Mouse (Mus musculus) spleen, adult 12 weeks (tissue): ENCODE results near the gene Zic3.

ENCODE experiments used
- DNase-seq: peaks from one replicate; pipeline ENCODE4 v3.0.0; 2022; ENCODE audit warnings: low spot score

Gene Zic3

GRCm38 (mm10) chrX:58022400-58022799 lies at the start of gene Zic3:
TSS of gene Zic3 (plus strand) at chrX:58022700.
- DNase-seq = no peak

DNA sequence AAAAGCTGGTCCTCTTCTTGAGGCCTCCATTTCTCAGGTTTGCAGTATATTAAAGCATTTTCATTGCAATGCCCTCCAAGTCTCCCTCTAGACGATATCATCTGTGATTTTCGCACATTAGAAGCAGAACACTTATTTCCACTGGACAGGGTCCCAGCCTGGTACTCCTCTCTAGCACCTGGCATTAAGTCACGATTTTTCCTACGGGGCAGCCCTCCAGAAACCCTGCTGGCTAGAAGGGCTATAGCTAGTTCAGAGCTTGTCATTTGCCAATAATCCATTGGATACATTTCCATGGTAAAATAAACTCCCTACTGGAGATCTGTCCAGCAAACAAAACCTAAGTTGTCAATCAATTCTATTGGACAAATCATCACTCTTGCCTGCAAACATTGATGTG lies 40.1 kb upstream of the Zic3 start:
- DNase-seq = no peak

DNA sequence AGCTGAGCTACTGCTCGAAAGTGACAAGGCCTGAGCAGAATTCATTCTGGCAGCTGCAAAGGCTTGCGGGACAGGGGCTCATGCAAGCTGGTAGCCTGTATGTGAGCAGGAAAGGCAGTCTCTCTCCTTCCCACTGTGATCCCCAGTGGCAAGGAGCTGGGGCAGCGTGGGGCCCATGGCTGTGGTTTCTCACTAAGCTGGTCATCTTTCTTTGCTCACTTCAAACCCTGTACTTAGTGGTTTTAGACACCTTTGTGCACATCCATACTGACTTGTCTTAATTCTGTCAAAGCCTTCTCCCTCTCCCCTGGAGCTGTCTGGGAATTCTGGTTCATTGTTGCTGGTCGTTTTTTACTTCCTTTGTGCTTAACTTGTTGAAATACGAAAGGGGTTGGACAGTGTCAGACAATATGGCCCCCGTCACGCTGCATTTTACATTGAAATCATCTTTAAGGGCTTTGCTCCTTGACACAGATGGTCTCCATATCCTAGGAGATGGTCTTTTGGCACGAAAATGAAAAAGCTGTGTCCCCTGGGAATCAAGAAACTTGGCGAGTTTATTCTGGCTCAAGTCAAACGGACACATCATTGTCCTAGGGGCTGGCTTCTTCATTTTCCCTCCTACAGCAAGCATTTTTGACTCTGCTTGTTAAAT lies 34.9 kb upstream of the Zic3 start:
- DNase-seq = no peak

GRCm38 (mm10) chrX:58013391-58013790 lies 9.1 kb upstream of the Zic3 start:
- no peak for DNase-seq

- DNase-seq = no peak
These were observed 8.4 kb upstream of the Zic3 start for GRCm38 (mm10) chrX:58014093-58014492.

DNA sequence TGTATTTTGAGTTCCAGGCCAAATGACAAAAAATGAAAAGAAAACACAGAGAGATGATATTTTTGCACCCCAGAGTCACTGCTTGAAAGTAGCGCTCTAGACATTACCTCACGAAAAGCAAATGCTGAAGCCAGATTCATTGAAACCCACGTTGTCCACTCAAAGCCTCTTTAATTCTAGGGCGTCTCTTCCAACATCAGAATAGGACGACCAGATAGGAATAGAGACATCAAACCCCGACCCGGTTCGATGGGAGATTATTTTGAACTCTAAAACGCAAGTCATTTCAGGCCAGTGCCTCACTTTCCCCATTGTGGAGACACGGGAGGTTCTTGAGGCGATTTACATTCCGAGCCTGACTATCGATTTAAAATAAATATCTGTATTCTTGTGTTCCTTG lies 7.7 kb upstream of the Zic3 start:
- no peak for DNase-seq

DNA sequence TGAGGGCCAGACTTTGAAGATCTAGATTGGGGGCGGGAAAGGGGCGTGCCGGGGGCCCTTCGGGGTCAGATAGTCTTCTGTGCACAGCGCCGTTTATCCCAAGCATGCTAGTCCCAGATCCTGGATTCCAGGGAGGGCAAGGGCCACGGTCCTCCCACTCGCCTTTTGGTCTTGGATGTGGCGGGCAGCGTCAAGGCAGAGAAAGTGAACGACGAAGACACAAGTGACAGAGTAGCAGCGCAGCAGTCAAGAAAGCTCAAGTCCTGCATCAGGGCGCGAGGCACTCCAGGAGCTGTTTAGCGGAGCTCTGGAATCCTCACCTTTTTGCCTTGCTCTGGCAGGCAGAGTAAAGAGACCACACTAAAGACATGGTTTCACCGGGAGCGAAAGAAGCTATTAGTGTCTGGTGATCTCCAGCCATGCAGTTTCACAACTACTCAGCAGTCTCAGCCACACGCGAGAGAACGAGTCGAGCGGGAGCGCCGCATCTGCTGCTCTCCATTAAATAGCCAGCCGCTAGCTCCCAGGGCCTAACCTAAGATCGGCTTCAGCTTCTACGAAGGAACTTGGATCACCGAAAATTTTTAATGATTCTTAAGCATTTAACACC lies 7.1 kb upstream of the Zic3 start:
- no peak for DNase-seq

- DNase-seq = no peak
These were observed 3.8 kb upstream of the Zic3 start for GRCm38 (mm10) chrX:58018720-58019119.

DNA sequence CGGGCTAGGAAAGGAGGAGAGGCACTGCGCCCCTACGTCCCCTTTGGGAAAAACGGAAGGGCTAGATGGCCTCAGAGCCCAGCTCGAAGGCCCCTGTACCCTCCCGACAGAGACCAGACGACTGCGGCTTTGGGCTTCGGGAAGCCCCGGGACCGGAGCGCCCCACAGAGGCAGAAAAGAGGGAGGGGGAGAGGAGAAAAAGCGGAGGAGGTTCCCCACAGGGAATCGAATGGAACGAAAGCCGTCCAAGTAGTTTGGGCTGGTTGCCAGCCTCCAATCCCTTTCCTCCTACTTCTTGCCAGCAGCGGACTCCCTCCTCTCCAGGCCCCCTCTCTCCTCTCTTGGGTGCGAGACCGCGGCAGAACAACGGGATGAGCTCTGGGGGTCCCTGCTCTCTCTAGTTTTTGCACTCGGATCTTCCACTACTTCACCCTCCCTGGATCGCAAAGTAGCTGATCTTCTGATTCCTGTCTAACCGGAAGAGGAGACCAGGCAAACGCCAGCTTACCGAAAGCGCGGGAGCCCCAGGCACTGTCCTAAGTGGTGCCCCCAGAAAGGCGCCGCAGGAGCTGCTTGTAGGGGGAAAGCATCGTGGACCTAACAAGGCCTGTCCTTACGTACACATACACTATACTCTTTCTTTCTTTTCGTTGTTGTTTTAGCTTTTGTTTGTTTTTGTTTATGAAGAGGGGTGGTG lies 3.1 kb upstream of the Zic3 start:
- no peak for DNase-seq

DNA sequence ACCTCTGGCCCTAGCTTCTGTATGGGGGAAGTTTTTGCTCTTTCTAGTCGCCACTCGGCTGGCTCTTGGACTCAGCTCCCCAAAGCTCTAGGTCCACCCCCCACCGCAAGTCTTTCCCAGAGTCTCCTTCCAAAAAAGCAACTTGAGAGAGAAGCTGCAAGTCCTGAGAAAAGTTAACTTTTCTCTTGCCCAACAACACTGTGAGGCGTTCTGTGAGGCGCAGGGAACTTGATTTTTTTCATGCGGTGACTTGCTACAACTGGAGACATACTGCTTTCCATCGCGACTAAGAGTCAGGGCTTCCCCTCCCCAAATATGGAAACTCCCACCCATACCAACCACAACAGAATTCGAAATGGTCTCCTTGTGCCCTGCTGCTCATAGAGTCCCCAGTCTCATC lies 5.1 kb downstream of the Zic3 start:
- DNase-seq = no peak

- DNase-seq = no peak
These were observed 5.6 kb downstream of the Zic3 start for GRCm38 (mm10) chrX:58028082-58028481.

- no peak for DNase-seq
These were observed 6.4 kb downstream of the Zic3 start for GRCm38 (mm10) chrX:58028858-58029257.

DNA sequence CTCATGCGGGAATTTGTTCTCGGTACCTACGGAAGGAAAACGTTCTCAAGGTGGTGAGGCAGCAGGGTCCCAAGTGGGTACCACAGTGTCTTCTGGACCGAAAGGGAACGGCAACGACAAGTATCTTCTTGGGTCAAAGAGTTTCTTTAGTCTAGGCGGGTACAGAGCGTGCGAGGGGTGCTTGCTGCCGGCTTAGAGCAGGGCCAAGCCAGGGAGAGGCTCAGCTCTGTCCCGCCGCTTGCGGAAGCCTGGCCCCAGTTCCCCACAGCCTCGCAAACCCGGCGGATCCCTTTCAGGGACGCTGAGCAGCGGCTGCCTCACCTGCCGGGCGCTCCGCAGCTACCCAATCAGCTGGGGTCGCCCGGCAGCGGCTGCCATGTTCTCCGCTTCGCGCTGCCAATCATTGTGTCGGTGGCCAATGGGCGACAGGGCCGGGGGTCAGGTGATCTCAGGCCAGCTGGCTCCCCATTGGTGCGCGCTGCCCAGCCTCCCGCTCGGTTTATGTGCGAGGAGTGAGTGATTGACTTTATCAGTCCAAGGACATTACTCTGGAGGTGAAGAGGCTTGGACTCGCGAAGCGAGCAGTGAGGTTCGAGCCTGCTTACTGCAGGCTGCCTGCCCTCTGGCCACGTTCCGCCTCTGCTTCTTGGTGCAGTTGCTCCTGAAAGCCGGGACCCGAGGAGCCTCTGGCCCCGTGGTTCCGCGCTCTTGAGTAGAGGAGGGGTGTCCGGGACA lies 7.8 kb downstream of the Zic3 start:
- no peak for DNase-seq

DNA sequence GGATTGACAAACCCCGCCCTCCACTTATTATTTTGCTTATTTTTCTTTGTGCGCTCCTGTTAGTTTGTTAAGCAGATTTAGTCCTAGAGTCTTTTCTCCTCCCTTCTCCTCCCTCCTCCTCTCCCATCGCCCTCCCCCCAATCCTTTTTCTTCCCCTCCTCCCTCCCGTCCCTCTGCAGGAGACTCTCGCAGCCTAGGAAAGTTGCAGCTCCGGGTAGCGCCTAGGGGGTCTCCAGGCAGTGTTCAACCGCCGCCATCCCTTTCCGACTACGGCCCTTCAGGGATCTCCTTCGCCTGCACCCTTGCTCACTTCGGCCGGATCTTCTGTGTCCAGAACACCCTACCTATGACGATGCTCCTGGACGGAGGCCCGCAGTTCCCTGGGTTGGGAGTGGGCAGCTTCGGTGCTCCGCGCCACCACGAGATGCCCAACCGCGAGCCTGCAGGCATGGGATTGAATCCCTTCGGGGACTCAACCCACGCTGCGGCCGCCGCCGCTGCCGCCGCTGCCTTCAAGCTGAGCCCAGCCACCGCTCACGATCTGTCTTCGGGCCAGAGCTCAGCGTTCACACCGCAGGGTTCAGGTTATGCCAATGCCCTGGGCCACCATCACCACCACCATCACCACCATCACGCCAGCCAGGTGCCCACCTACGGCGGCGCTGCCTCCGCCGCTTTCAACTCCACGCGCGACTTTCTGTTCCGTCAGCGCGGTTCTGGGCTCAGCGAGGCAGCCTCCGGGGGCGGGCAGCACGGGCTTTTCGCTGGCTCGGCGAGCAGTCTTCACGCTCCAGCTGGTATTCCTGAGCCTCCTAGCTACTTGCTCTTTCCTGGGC lies 8.6 kb downstream of the Zic3 start:
- DNase-seq = no peak

DNA sequence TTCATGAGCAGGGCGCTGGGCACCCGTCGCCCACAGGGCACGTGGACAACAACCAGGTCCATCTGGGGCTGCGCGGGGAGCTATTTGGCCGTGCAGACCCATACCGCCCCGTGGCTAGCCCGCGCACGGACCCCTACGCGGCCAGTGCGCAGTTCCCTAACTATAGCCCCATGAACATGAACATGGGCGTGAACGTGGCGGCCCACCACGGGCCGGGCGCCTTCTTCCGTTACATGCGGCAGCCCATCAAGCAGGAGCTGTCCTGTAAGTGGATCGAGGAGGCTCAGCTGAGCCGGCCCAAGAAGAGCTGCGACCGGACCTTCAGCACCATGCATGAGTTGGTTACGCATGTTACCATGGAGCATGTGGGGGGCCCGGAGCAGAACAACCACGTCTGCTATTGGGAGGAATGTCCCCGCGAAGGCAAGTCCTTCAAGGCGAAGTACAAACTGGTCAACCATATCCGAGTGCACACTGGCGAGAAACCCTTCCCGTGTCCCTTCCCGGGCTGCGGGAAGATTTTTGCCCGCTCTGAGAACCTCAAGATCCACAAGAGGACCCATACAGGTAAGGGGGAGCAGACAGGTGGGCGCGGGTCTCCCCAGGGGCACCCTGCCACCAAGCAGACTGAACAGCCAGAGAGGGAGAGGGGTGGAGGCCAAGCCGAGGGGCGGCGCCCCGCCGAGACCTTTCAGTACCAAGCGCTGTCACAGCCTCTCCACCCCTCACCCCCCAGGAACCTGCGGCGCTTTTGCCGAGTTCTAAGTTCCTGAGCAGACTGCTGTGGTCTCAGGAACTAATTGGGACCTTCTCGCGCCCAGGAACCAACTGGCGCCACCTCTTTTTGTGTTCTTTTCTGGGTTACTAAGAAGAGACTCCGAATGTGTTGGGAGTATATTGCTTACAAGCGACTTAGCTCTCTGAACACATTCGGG lies 9.4 kb downstream of the Zic3 start:
- no peak for DNase-seq

DNA sequence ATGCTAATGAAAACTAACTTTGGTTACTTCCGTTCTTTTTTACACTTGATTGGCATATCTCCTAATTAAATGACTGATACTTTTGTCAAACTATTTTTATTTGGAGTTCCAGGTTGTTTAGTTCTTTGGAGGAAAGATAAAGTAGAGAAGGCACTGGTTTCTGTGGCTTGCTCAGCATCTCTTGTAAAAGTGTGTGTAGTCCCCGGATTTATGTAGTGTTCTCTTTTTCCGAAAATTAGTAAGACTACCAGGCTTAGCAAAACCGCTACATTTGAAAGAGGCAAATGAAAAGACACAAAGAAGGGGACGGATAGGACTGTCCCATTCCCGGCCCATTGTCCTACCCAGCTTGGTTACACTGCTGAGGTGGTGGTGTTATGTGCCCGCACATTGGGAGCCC lies 10.1 kb downstream of the Zic3 start:
- DNase-seq = no peak

DNA sequence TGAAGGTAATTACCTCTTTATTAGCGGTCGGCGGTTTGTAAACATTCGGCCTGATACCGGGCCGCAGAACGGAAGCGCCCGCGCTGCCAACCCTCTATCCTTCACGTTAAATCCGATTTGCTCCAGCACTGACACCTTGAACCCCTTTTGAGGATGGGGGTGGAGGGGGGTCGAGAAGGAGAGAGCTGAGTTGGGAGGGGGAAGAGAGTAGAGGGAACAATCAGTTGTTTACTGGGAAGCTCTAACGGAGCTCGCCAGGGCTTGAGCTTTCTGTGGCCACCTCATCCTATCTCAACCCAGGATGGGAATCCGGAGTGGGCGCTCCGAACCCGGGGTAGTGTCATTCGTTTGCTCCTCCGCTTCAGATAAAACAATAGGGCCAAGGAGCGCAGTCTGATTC lies 11.0 kb downstream of the Zic3 start:
- DNase-seq = no peak

DNA sequence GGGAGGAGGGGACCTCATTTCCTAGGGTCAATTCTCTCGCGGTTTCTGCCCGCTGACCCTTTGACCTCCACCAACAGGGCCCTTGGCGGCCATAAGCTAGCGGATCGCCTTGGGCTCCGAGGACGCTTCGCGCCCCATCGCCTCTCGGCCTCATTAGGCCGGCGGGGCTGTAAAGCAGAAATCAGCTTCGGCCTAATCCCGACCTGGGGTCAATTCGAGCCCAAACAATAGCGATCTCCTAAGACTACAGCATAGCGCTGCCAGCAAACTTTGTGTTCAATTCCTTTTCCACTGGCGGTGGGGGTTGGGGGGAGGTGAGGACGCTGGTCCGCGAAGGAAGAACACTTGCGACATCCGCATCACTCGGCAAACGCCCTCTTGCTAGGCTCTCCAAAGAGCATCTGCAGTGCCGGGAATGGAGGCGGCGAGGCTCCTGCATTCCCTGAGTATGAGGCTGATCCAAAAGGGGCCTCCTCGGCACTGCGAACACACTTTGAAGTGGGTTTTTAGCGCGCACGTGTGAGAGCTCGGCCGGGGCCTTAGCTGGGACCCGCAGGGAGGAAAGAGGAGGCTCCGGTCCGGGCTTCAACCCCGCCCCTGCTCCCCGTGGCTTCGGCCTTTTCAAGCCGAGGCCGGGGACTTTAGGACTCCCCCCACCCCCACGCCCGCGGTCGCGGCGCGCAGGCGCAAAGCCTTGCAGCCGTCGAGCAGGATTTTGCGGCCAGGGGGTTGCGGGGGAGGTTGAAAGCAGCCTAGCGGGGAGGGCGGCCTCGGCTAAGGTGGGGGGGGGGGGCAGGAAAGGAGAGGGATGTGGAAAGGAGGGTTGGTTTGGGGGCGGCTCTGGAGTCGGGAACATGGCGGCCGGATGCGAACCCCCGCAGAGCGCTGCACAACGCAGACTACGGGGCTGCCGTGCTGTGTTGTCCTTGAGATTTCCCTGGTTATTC lies 15.8 kb downstream of the Zic3 start:
- no peak for DNase-seq

DNA sequence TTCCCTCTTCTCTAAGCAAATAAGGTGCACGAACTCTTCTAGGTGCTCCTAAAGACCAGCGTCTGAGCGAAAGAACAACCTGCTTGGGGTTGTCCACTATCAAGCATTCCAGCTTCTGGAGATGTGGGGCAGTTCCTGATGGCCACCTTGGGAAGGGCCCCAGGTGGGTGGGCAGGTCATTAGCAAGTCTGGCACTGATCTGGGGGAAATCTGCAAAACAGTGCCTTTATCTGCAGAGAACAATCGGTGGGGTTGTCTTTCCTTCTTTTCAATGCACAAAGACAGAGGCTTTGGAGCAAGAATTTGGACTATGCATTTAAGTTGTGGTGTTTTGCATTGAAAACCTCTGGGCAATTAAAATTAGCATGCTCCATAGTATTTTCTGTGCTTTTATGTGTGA lies 17.2 kb downstream of the Zic3 start:
- no peak for DNase-seq

DNA sequence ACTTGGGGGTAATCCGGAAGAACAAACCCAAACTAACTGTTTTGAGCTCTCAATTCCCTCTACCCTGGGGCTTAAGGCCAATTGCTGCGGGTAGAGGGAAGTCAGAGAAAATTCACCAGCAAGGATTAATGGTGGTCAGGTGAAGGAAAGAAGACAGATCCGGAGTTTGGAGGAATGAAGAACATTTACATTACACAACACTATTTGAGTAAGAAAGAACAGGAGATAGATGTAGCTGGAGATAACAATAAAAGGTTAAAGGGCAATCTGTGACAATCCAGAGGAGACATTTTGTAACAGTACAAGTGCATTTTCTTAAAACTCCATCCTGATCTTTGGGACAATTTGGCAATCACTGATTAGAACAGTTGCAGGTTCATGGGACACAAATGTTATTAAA lies 19.4 kb downstream of the Zic3 start:
- no peak for DNase-seq
